Mouse (Mus musculus) kidney, embryonic 16.5 days (tissue): Measurements from ENCODE around the gene Ltbr. TPM values are rescaled to one million over a fixed set of nuclear protein-coding genes. Genes with fewer than 3 reads are reported as not detected.
"Not testable (repeated sequence)": the region's sequence is repeated elsewhere in the genome, so short reads cannot be mapped to it uniquely, and the experiment has no call there.

Source experiments
- ATAC-seq: fragments of 200-750 bp; cut with Nextera tagmentation; 2 replicates; pipeline ENCODE4 v1.8.0; 2017; ENCODE audit warnings: moderate TSS enrichment; ENCODE audit not compliant: low FRiP score, low TSS enrichment
- H3K27ac ChIP-seq: fragments of 300-500 bp; sonication (generic); 2 replicates; pipeline ENCODE4 v1.5.1; 2014; ENCODE audit warnings: low read length
- H3K27me3 ChIP-seq: fragments of 300-500 bp; sonication (generic); 2 replicates; pipeline ENCODE4 v1.6.1; 2014; ENCODE audit warnings: low read length, control low read depth, mixed read lengths; ENCODE audit not compliant: insufficient read depth
- H3K36me3 ChIP-seq: fragments of 300-500 bp; sonication (generic); 2 replicates; pipeline ENCODE4 v1.6.1; 2014; ENCODE audit warnings: low read length, control low read depth, mixed read lengths; ENCODE audit not compliant: insufficient read depth
- H3K4me1 ChIP-seq: fragments of 300-500 bp; sonication (generic); 2 replicates; pipeline ENCODE4 v1.6.1; 2014; ENCODE audit warnings: low read length, control low read depth, mixed read lengths; ENCODE audit not compliant: insufficient read depth
- H3K4me2 ChIP-seq: fragments of 300-500 bp; sonication (generic); replicated peaks from 2 replicates; pipeline ENCODE4 v1.6.1; 2014; ENCODE audit warnings: low read depth, low read length
- H3K4me3 ChIP-seq: fragments of 300-500 bp; sonication (generic); 2 replicates; pipeline ENCODE4 v1.5.1; 2014; ENCODE audit warnings: mild to moderate bottlenecking, low read length
- H3K9ac ChIP-seq: fragments of 300-500 bp; sonication (generic); replicated peaks from 2 replicates; pipeline ENCODE4 v1.6.1; 2014; ENCODE audit warnings: low read length
- H3K9me3 ChIP-seq: fragments of 300-500 bp; sonication (generic); 2 replicates; pipeline ENCODE4 v1.6.1; 2016; ENCODE audit warnings: low read length, control low read depth
- WGBS: fragments of 180-500 bp; shearing (Covaris S2); extraction: QIAGEN DNeasy Blood & Tissue Kit; methylation state at CpG from one replicate; pipeline ENCODE4 v1.1.7; 2014; 5-methylcytosine and 5-hydroxymethylcytosine counted together
- polyA plus RNA-seq: library from polyadenylated mRNA; unstranded; fragments of >200 nt; fragmentation: Nextera tagmentation; extraction: Ambion mirVana; gene quantifications from 2 replicates; pipeline ENCODE4 v1.2.1, GENCODE M21; 2015

The Ltbr gene
- polyA plus RNA-seq, 1 experiment from 2014 or later: 73.7 TPM

- H3K4me1 ChIP-seq: 0 out of 2 replicates have a peak, but pooled peaks cover 3% of the 10 kb centered on the region
- H3K4me2 ChIP-seq: no peak overlapping the region
- H3K9me3 ChIP-seq: no peaks in the 10 kb centered on the region
- no peak overlapping the region for H3K4me3 ChIP-seq
- WGBS: 90% methylated on average over 7 of the region's 7 CpGs
- H3K27me3 ChIP-seq: no peaks in the 10 kb centered on the region
- H3K36me3 ChIP-seq: no peaks in the 10 kb centered on the region
- H3K27ac ChIP-seq: no peak overlapping the region; the same call in 1 of the 2 replicates
- no peak overlapping the region for H3K9ac ChIP-seq
- ATAC-seq: no peak
These were observed 28.9 kb downstream of the Ltbr start for GRCm38 (mm10) chr6:125284751-125285150.

DNA sequence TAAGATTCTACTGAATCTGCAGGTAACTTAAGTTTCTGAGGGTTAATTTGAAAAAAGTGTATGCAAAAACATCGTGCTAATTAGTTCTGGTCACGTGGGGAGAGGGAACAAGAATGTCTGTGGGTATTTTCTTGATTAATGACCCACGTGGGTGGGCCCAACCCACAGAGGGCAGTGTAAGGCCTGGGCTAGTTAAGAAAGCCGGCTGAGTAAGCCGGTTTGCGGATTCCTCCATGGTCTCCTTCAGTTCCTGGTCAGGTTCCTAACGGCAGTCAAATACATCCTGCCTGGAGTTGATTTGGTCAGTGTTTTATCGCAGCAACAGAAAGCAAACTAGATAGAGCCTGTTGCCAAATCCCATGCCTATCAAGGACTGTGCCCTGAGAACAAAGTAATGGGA, 29.4 kb downstream of the Ltbr start:
- no peak overlapping the region for H3K4me2 ChIP-seq
- H3K9me3 ChIP-seq: no peaks in the 10 kb centered on the region
- 0 out of 2 replicates have a peak, but pooled peaks cover 3% of the 10 kb centered on the region for H3K4me1 ChIP-seq
- no peak for ATAC-seq
- no peak overlapping the region for H3K27ac ChIP-seq
- WGBS: 22% methylated on average over 8 of the region's 8 CpGs
- H3K9ac ChIP-seq: no peak overlapping the region
- no peak overlapping the region for H3K4me3 ChIP-seq
- H3K27me3 ChIP-seq: no peaks in the 10 kb centered on the region
- H3K36me3 ChIP-seq: no peaks in the 10 kb centered on the region

GRCm38 (mm10) chr6:125282721-125283120, 31.0 kb downstream of the Ltbr start:
- not testable (repeated sequence) for H3K27ac ChIP-seq, H3K9ac ChIP-seq, H3K4me3 ChIP-seq, H3K9me3 ChIP-seq, H3K27me3 ChIP-seq, H3K4me2 ChIP-seq, H3K4me1 ChIP-seq, H3K36me3 ChIP-seq, ATAC-seq
- WGBS: 92% methylated on average over 13 of the region's 13 CpGs

DNA sequence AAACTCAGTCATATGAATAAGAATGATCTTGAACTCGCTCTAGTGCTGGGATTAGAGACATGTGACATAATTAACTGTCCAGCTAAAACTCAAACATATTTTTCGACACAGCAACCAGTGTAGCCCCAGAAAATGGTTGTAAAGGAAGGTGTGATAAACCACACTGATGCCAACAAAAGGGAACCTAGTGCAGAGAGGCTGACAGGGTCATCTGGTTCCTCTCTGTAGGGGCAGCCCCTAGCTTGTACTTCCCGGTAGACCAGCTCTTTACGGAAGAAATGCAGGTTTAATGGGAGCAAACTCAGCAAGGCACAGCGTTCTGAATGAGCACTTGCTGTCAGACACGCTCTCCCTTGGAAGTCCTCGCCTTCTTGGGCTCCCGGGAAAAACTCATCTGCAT, 34.0 kb downstream of the Ltbr start:
- 0 out of 2 replicates have a peak, but pooled peaks cover 3% of the 10 kb centered on the region for H3K4me1 ChIP-seq
- no peak overlapping the region for H3K9ac ChIP-seq
- ATAC-seq: no peak
- H3K27ac ChIP-seq: no peak overlapping the region
- no peak overlapping the region for H3K4me3 ChIP-seq
- no peaks in the 10 kb centered on the region for H3K9me3 ChIP-seq
- H3K4me2 ChIP-seq: no peak overlapping the region
- H3K27me3 ChIP-seq: no peaks in the 10 kb centered on the region
- no peaks in the 10 kb centered on the region for H3K36me3 ChIP-seq
- 55% methylated on average over 8 of the region's 8 CpGs for WGBS

GRCm38 (mm10) chr6:125274841-125275563, 38.7 kb downstream of the Ltbr start:
- 50% methylated on average over 15 of the region's 15 CpGs for WGBS
- H3K4me3 ChIP-seq: no peak overlapping the region
- ATAC-seq: no peak
- H3K4me2 ChIP-seq: no peak overlapping the region
- H3K4me1 ChIP-seq: peaks cover 3% of the 10 kb centered on the region; the same call in 1 of the 2 replicates
- H3K27ac ChIP-seq: no peak overlapping the region
- no peaks in the 10 kb centered on the region for H3K9me3 ChIP-seq
- no peak overlapping the region for H3K9ac ChIP-seq
- no peaks in the 10 kb centered on the region for H3K36me3 ChIP-seq
- H3K27me3 ChIP-seq: no peaks in the 10 kb centered on the region; the same call in 1 of the 2 replicates

- Histone ChIP-seq H3K4me3 (no peak overlapping the region), H3K27ac (no peak overlapping the region), H3K36me3 (no peaks in the 10 kb centered on the region), H3K9me3 (no peaks in the 10 kb centered on the region), H3K9ac (peak overlapping the region; percentile 43), H3K4me2 (no peak overlapping the region), H3K4me1 (peaks cover 3% of the 10 kb centered on the region; the same call in 1 of the 2 replicates), H3K27me3 (no peaks in the 10 kb centered on the region; the same call in 1 of the 2 replicates)
- no peak for ATAC-seq
- WGBS: 76% methylated on average over 10 of the region's 10 CpGs
These were observed 41.4 kb downstream of the Ltbr start for GRCm38 (mm10) chr6:125272228-125272785.

GRCm38 (mm10) chr6:125271455-125272227, 42.0 kb downstream of the Ltbr start:
- H3K27me3 ChIP-seq: no peaks in the 10 kb centered on the region; the same call in 1 of the 2 replicates
- H3K9ac ChIP-seq: peak overlapping the region; percentile 43
- peak; percentile 87 for ATAC-seq

GRCm38 (mm10) chr6:125268799-125269198, 44.9 kb downstream of the Ltbr start:
- no peak overlapping the region for H3K27ac ChIP-seq
- ATAC-seq: no peak
- WGBS: 49% methylated on average over 6 of the region's 6 CpGs
- peaks cover 3% of the 10 kb centered on the region; the same call in 1 of the 2 replicates for H3K4me1 ChIP-seq
- H3K4me3 ChIP-seq: no peak overlapping the region
- H3K4me2 ChIP-seq: no peak overlapping the region
- H3K9ac ChIP-seq: no peak overlapping the region
- no peaks in the 10 kb centered on the region; the same call in 1 of the 2 replicates for H3K27me3 ChIP-seq
- H3K9me3 ChIP-seq: no peaks in the 10 kb centered on the region
- H3K36me3 ChIP-seq: no peaks in the 10 kb centered on the region

More at GRCm38 (mm10) chr6:125271455-125272227, 42.0 kb downstream of the Ltbr start:
- Histone ChIP-seq H3K4me1 (peaks cover 3% of the 10 kb centered on the region; the same call in 1 of the 2 replicates), H3K27ac (no peak overlapping the region), H3K4me3 (peak overlapping the region; percentile 13; the same call in 1 of the 2 replicates), H3K9me3 (no peaks in the 10 kb centered on the region), H3K4me2 (peak overlapping the region; percentile 46), H3K36me3 (no peaks in the 10 kb centered on the region)
- WGBS: 21% methylated on average over 17 of the region's 17 CpGs

- no peak overlapping the region for H3K4me2 ChIP-seq
- ATAC-seq: no peak
- peaks cover 3% of the 10 kb centered on the region; the same call in 1 of the 2 replicates for H3K4me1 ChIP-seq
- H3K36me3 ChIP-seq: no peaks in the 10 kb centered on the region
- H3K9me3 ChIP-seq: no peaks in the 10 kb centered on the region
- no peak overlapping the region for H3K9ac ChIP-seq
- H3K4me3 ChIP-seq: no peak overlapping the region
- no peak overlapping the region for H3K27ac ChIP-seq
- H3K27me3 ChIP-seq: no peaks in the 10 kb centered on the region; the same call in 1 of the 2 replicates
- 81% methylated on average over 3 of the region's 3 CpGs for WGBS
These were observed 46.2 kb downstream of the Ltbr start for GRCm38 (mm10) chr6:125267469-125267868.
